18 mouse cellular contexts compared by ENCODE assay signal in the genomic region with DNA sequence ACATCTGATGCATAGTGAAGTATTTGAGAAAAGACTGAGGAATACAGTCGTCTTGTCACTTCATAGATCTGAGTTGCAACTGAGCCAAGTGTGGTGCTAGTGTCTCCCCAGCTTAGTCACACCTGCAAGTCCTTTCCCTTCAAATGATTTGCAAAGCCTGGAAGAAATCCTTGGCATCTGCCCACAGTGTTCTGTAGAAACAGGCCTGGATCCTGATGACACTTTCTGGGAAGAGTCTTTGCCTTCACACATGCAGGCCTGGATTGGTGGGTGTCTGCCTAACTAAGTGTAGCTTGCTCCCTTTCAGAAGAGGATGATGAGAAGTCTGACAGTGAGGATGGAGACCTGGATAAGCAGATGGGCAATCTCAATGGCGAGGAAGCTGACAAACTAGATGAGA. TPM values are rescaled to one million over a fixed set of nuclear protein-coding genes. Genes with fewer than 3 reads are reported as not detected.
DNase-seq lines count a peak whose midpoint lies in the region.
"Had no signal": no experiment of that assay in that cellular context is flagged by ENCODE, and none has a peak within 500 bp of the region (broad histone marks: within the 10 kb centered on the region; RNA-seq: fewer than 3 reads in every experiment).

No protein-coding gene starts in this region.

- peak; percentile 16 for DNase-seq in layer of hippocampus, adult 11-12 months (ENCODE audit: low spot score)
- DNase-seq in layer of hippocampus, postnatal 10 days (ENCODE audit: low spot score in 2 of 2), result no peak
- DNase-seq in frontal cortex, adult 2 months (ENCODE audit: extremely low spot score in 1 of 2, low spot score in 1 of 2), result peak; percentile 66 to 77
- DNase-seq in left cerebral cortex, adult 9 months (ENCODE audit: low spot score in 2 of 2), result peak; percentile 30 to 61
- peak; percentile 17 for DNase-seq in right cerebral cortex, postnatal 14 days
- no peak for DNase-seq in adipocyte (ENCODE audit: low spot score)
- DNase-seq in urinary bladder, postnatal 36 days (ENCODE audit: low spot score in 2 of 2), result no peak
- DNase-seq in yolk sac, embryonic 10.5 days (ENCODE audit: low spot score), result no peak
- DNase-seq: cerebellum, adult 18-20 months; cerebellum, postnatal 25 days; gastrocnemius, postnatal 14 days; heart, postnatal 4 days; kidney, adult 8-10 months; kidney, postnatal 14 days; lung, embryonic 14.5 days; midbrain, embryonic 14.5 days; spleen, adult 18-20 months; thymus, postnatal 25 days had no signal

RNA-seq across cellular contexts. Expression of a gene that starts 42.6 kb away (rescaled TPM):
- 10 to 100 TPM; 46.7 to 50.4 TPM for total RNA-seq in layer of hippocampus, postnatal 10 days (2021)
- 58.5 and 67.1 TPM in 2 replicates for polyA plus RNA-seq in frontal cortex, adult 2 months (2012; rRNA removed)

Comparison
In these comparisons a context has a peak if more than half of its experiments do, and no peak if none do; other contexts are left out.
1. DNase-seq: peak in layer of hippocampus, adult 11-12 months (single experiment), frontal cortex, adult 2 months (2 of 2), left cerebral cortex, adult 9 months (2 of 2) and right cerebral cortex, postnatal 14 days (single experiment); none in layer of hippocampus, postnatal 10 days (0 of 2), adipocyte (single experiment), urinary bladder, postnatal 36 days (0 of 2) and yolk sac, embryonic 10.5 days (single experiment).